Mouse (Mus musculus) ES-Bruce4 (cell line): Measurements from ENCODE around the gene Gm3045.

Experiments
- CTCF ChIP-seq: IDR thresholded peaks from one replicate; pipeline ENCODE4 v1.8.1; 2011; ENCODE audit warnings: low read depth, low read length
- EP300 ChIP-seq: IDR thresholded peaks from 2 replicates; pipeline ENCODE4 v1.6.1; 2011; ENCODE audit warnings: low read depth, low read length; ENCODE audit not compliant: insufficient read depth
- POLR2A ChIP-seq: IDR thresholded peaks from one replicate; pipeline ENCODE4 v1.8.1; 2011; ENCODE audit warnings: low read length; ENCODE audit not compliant: insufficient read depth

DNA sequence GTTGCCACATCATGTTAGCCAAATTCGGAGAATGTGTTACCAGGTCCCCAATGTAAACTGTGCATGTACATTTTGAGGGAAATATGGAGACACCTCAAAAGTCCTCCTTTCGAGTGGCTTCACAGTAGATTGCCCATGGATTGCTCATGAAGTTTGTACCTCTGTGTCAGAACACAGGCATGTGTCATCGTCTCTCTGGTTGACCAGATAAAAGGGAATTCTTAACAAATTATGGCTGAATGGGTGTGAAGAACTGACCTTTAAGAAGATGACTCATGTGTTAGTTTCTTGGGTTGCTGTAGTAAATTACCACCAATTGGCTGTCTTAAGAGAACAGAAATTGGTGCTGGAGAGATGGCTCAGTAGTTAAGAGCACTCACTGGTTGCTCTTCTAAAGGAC is 17.7 kb downstream of the Gm3045 start:
- TF ChIP-seq CTCF (no peak), POLR2A (no peak), EP300 (no peak)
